Mouse (Mus musculus) hindbrain, embryonic 10.5 days (tissue): ENCODE results near the gene Zfp90. TPM values are rescaled to one million over a fixed set of nuclear protein-coding genes. Genes with fewer than 3 reads are reported as not detected.

Experiments
- DNase-seq: peaks from one replicate; pipeline ENCODE4 v3.0.0-alpha.2; 2017; ENCODE audit warnings: low spot score
- H3K27ac ChIP-seq: fragments of 300-500 bp; sonication (generic); 2 replicates; pipeline ENCODE4 v1.5.1; 2016; ENCODE audit warnings: mild to moderate bottlenecking, moderate library complexity
- H3K27me3 ChIP-seq: fragments of 300-500 bp; sonication (generic); 2 replicates; pipeline ENCODE4 v1.6.1; 2016; ENCODE audit warnings: mild to moderate bottlenecking; ENCODE audit not compliant: poor library complexity, insufficient read depth, severe bottlenecking
- H3K36me3 ChIP-seq: fragments of 300-500 bp; sonication (generic); 2 replicates; pipeline ENCODE4 v1.6.1; 2016; ENCODE audit warnings: mild to moderate bottlenecking, moderate library complexity
- H3K4me1 ChIP-seq: fragments of 300-500 bp; sonication (generic); replicated peaks from 2 replicates; pipeline ENCODE4 v1.6.1; 2016; ENCODE audit warnings: mild to moderate bottlenecking
- H3K4me3 ChIP-seq: fragments of 300-500 bp; sonication (generic); 2 replicates; pipeline ENCODE4 v1.5.1; 2016; ENCODE audit warnings: mild to moderate bottlenecking, moderate library complexity
- H3K9me3 ChIP-seq: fragments of 300-500 bp; sonication (generic); 2 replicates; pipeline ENCODE4 v1.6.1; 2016; ENCODE audit warnings: mild to moderate bottlenecking, moderate library complexity
- WGBS: fragments of 180-500 bp; shearing (Covaris S2); methylation state at CpG from one replicate; pipeline ENCODE4 v1.1.7; 2016; 5-methylcytosine and 5-hydroxymethylcytosine counted together
- polyA plus RNA-seq: library from polyadenylated mRNA; unstranded; fragments of >200 nt; fragmentation: Nextera tagmentation; extraction: Ambion mirVana; gene quantifications from 2 replicates; pipeline ENCODE4 v1.2.1, GENCODE M21; 2016

Zfp90 gene
- 24.1 and 26.1 TPM in 2 replicates for polyA plus RNA-seq

DNA sequence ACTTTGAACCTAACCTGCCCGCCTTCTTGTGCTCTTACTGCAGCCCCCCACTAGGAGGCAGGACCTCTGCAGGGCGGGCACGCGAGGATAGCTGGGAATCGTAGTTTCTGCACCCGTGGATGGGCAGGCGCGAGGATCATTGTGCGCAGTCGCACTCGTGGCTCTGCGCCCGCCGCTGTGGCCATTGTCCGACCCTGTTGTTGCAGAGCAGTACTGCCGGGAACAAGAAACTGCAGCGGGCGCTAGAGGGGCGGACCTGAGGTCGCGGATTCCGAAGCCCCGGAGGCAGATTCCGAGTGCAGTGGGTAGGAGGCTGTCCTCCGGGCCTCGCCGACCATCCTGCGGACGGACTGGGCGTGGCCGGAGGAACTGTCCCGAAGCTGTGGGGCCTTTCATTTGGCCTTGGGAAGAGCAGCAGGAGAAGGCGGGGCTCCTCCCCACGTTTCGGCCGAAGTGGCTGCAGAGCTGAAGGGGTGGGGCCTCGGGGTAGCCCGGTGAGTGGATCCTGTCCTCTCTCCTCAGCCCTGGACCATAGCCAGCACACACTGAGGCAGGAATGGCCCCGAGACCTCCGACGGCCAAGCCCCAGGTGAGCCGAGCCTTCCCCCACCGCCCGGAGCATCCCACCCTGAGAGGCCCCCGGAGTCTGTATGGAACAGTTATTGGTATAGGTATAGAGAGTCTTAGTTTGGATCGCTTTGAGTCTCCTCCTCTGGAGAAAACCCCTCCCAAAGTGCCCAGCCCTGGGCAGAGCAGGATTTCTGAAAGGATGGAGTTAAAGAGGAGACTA lies at the start of gene Zfp90:
Gene Zfp90, plus strand, starts transcription at position 146 of the 790 bp plus-strand sequence.
- peak; percentile 97 for DNase-seq
- H3K27me3 ChIP-seq: no peaks in the 10 kb centered on the region
- H3K4me3 ChIP-seq: peak within 1 kb of the TSS; percentile 73
- H3K4me1 ChIP-seq: peaks cover 35% of the 10 kb centered on the region
- H3K9me3 ChIP-seq: peaks cover 12% of the 10 kb centered on the region
- H3K36me3 ChIP-seq: peaks cover 35% of the 10 kb centered on the region
- peak within 1 kb of the TSS; percentile 98 for H3K27ac ChIP-seq
- under 1% methylated on average over 46 of the region's 46 CpGs for WGBS

DNA sequence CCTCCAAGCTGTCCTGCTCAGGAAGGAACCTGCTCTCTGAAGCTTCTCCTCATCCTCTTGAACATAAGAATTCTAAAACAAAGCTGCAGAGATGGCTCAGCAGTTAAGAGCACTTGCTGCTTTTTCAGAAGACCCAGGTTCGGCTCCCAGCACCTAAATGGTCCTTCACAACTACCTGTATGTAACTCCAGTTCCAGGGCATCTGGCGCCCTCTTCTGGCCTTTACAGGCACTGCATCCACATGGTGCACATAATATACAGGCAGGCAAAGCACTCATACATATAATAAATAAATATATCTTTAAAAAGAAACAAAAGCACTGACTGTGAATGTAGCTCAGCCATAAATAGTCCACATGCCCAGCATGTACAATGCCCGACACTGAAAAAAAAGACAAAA lies 46.6 kb upstream of the Zfp90 start:
- H3K4me1 ChIP-seq: no peaks in the 10 kb centered on the region
- H3K27ac ChIP-seq: no peak overlapping the region
- H3K4me3 ChIP-seq: no peak overlapping the region
- WGBS: 74% methylated on average over 3 of the region's 3 CpGs
- no peaks in the 10 kb centered on the region for H3K36me3 ChIP-seq
- H3K9me3 ChIP-seq: peaks cover 4% of the 10 kb centered on the region; the same call in 1 of the 2 replicates
- H3K27me3 ChIP-seq: no peaks in the 10 kb centered on the region
- no peak for DNase-seq

GRCm38 (mm10) chr8:106369069-106369468 lies 46.1 kb upstream of the Zfp90 start:
- H3K27me3 ChIP-seq: no peaks in the 10 kb centered on the region
- H3K9me3 ChIP-seq: peaks cover 4% of the 10 kb centered on the region; the same call in 1 of the 2 replicates
- no peaks in the 10 kb centered on the region for H3K4me1 ChIP-seq
- 90% methylated on average over 7 of the region's 7 CpGs for WGBS
- no peaks in the 10 kb centered on the region for H3K36me3 ChIP-seq
- H3K27ac ChIP-seq: no peak overlapping the region
- no peak for DNase-seq
- no peak overlapping the region for H3K4me3 ChIP-seq

- H3K9me3 ChIP-seq: no peaks in the 10 kb centered on the region
- peaks cover 16% of the 10 kb centered on the region for H3K4me1 ChIP-seq
- no peak overlapping the region for H3K4me3 ChIP-seq
- WGBS: 79% methylated on average over 7 of the region's 7 CpGs
- no peaks in the 10 kb centered on the region for H3K27me3 ChIP-seq
- no peak overlapping the region for H3K27ac ChIP-seq
- no peaks in the 10 kb centered on the region for H3K36me3 ChIP-seq
- DNase-seq: no peak
Measured at GRCm38 (mm10) chr8:106375957-106376356, 39.2 kb upstream of the Zfp90 start.

DNA sequence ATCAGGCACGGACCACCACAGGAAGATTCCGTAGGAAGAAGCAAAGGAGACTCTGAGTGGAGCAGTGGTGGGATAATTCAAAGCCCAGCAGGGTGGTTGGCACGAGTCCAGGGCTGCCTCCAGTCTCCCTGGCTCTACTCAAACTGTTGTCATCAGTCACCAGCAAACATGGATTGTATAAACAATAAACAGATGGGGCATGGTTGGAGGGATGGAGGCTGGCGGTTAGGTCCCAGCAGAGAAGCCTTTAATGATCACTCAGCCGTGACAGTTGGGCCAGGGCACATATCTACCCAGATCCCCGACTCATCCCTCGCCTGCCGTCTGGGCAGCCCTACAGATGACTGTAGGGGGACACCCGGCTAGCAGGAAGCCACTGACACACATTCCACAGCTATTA lies 38.3 kb upstream of the Zfp90 start:
- H3K4me1 ChIP-seq: peaks cover 16% of the 10 kb centered on the region
- no peaks in the 10 kb centered on the region for H3K27me3 ChIP-seq
- peak; percentile 4 for DNase-seq
- H3K27ac ChIP-seq: no peak overlapping the region
- 21% methylated on average over 9 of the region's 9 CpGs for WGBS
- H3K36me3 ChIP-seq: no peaks in the 10 kb centered on the region
- no peaks in the 10 kb centered on the region for H3K9me3 ChIP-seq
- no peak overlapping the region for H3K4me3 ChIP-seq

DNA sequence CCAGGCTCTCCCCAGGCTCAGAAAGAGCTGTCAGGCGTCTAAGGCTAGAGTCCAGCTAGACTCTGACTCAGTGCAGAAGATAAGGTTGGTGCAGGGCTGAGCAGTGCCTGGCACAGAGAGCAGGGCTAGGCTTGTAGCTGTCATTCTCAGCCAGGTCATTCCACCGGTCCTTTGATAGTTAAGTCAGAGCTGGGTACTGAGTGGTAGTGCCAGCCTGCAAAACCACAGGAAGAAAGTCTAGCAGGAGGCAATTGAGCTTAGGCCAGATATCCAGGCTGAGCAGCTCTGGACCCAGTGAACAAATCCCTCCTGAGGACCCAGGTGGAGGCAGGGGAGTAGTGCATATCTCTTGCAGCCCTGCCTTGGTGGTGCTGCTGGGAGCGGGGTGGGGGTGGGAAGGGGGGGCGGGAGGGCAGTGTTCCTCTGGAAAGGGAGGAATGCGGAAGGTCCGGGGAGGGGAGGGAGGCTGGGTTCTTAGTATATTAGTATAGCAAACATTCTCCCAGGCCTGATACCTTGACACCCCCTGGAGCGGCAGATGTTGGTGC lies 36.6 kb upstream of the Zfp90 start:
- H3K27ac ChIP-seq: peak overlapping the region; percentile 12; the same call in 1 of the 2 replicates
- peaks cover 16% of the 10 kb centered on the region for H3K4me1 ChIP-seq
- no peak overlapping the region for H3K4me3 ChIP-seq
- DNase-seq: no peak
- no peaks in the 10 kb centered on the region for H3K36me3 ChIP-seq
- H3K27me3 ChIP-seq: no peaks in the 10 kb centered on the region
- 66% methylated on average over 7 of the region's 7 CpGs for WGBS
- no peaks in the 10 kb centered on the region for H3K9me3 ChIP-seq

- Histone ChIP-seq H3K27ac (no peak overlapping the region), H3K36me3 (no peaks in the 10 kb centered on the region), H3K4me1 (peaks cover 16% of the 10 kb centered on the region), H3K4me3 (no peak overlapping the region), H3K27me3 (no peaks in the 10 kb centered on the region), H3K9me3 (no peaks in the 10 kb centered on the region)
- WGBS: 85% methylated on average over 5 of the region's 5 CpGs
- DNase-seq: no peak
Measured at GRCm38 (mm10) chr8:106379357-106379756, 35.8 kb upstream of the Zfp90 start.

DNA sequence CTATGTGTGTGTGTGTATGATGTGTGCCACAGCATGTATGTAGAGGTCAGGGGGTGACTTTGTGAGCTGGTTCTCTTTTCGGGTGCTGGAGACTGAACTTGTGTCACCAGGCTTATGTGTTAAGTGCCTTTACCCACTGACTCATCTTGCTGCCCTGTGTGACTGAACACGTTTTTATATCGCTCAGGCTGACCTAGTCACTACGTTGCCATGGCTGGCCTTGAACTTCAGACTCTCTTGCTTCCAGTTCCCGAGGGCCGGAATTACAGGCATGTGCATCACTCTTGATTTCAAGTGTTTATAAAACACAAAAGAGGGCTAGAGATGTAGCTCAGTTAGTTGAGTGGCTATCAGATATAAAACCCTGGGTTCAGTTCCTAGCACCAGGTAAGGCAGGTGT lies 34.1 kb upstream of the Zfp90 start:
- Histone ChIP-seq H3K4me3 (no peak overlapping the region), H3K36me3 (no peaks in the 10 kb centered on the region), H3K4me1 (peaks cover 16% of the 10 kb centered on the region), H3K9me3 (no peaks in the 10 kb centered on the region), H3K27me3 (no peaks in the 10 kb centered on the region), H3K27ac (no peak overlapping the region)
- DNase-seq: no peak
- 90% methylated on average over 6 of the region's 6 CpGs for WGBS

DNA sequence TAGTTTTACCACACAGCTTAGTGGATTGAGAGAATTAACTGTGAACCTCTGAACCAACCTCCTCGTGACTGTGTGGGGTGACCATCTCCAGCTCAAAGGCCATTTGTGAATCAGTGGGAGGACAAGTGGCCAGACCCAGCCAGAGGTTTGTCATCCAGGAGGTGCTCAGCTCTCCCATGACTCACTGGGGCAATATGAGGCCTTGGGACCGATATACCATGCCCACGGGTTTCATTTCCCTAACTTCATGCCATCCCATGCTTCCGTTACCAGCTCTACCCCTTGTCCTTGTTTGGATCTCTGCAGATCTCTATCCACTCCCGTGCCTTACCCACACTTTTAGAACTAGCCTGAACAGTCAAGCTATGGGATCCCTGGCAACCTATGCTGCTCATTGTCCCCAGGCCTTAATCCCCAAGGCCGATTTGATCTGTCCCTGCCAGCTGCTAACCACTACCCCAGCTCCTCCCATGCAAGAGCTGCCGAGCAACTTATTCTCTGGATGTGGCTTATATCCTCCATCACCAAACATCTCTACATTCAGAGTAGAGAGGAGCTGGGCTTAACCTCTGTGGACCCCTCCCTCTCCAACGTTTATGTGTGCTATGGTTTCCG lies 27.2 kb upstream of the Zfp90 start:
- DNase-seq: no peak
- Histone ChIP-seq H3K4me1 (no peaks in the 10 kb centered on the region), H3K27ac (no peak overlapping the region), H3K27me3 (no peaks in the 10 kb centered on the region), H3K4me3 (no peak overlapping the region), H3K36me3 (no peaks in the 10 kb centered on the region), H3K9me3 (no peaks in the 10 kb centered on the region)
- WGBS: 83% methylated on average over 9 of the region's 9 CpGs

GRCm38 (mm10) chr8:106394493-106394892 lies 20.6 kb upstream of the Zfp90 start:
- DNase-seq: no peak
- Histone ChIP-seq H3K27ac (no peak overlapping the region), H3K4me1 (0 out of 2 replicates have a peak, but pooled peaks cover under 1% of the 10 kb centered on the region), H3K27me3 (no peaks in the 10 kb centered on the region), H3K4me3 (no peak overlapping the region), H3K9me3 (no peaks in the 10 kb centered on the region), H3K36me3 (no peaks in the 10 kb centered on the region)
- 91% methylated on average over 4 of the region's 4 CpGs for WGBS

DNA sequence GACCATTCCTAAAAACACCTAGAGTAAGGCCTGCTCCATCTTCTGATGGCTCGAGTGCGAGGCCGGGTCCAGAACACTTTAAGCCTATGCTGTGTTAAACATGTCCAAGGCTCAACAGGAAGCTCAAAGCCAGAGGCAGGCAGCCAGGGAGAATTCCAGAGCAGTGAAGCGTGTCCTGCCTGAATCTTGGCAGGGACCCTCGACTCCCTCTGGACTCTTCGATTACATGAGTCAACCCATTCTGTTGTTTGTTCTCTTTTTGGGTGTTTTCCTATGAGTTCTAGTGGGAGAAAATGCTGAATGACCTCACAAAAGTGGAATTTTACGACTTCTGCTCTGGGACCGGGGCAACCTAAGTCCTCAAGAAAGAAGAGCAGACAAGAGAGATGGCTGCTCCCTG lies 15.4 kb upstream of the Zfp90 start:
- H3K4me3 ChIP-seq: no peak overlapping the region
- H3K9me3 ChIP-seq: no peaks in the 10 kb centered on the region
- H3K27me3 ChIP-seq: no peaks in the 10 kb centered on the region
- no peak for DNase-seq
- WGBS: 67% methylated on average over 8 of the region's 8 CpGs
- peak overlapping the region; percentile 23; the same call in 1 of the 2 replicates for H3K27ac ChIP-seq
- no peaks in the 10 kb centered on the region for H3K36me3 ChIP-seq
- H3K4me1 ChIP-seq: peaks cover 16% of the 10 kb centered on the region

DNA sequence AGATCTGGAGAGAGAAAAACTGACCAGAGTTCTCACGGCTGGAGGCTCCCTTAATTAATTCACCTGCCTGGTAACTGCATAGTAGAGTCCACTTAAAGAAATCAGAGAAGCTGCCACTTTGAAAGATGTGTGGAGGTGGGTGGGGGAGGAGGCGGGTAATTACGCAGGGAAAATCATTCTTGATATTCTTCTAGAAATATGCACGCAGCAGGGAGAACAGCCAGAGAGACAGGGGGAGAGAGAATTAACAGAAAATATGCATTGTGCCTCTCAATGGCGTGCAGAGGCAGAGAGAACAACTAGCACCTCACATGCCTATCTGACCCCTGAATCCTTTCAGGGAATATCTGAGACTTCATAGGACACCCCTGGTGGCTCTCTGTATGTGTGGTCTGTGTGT lies 14.9 kb upstream of the Zfp90 start:
- H3K9me3 ChIP-seq: no peaks in the 10 kb centered on the region
- no peaks in the 10 kb centered on the region for H3K36me3 ChIP-seq
- no peak for DNase-seq
- H3K27ac ChIP-seq: no peak overlapping the region
- H3K4me1 ChIP-seq: peaks cover 20% of the 10 kb centered on the region
- H3K4me3 ChIP-seq: no peak overlapping the region
- no peaks in the 10 kb centered on the region for H3K27me3 ChIP-seq
- 60% methylated on average over 5 of the region's 5 CpGs for WGBS
